Mouse (Mus musculus) granulocyte monocyte progenitor cell, adult 5-6 weeks (primary cell): Measurements from ENCODE around the gene Clip2. TPM values are rescaled to one million over a fixed set of nuclear protein-coding genes. Genes with fewer than 3 reads are reported as not detected.

Experiments
- ATAC-seq: replicated peaks from 2 replicates; pipeline ENCODE4 v1.8.0; 2016; ENCODE audit warnings: mild to moderate bottlenecking, moderate TSS enrichment, inconsistent platforms; ENCODE audit not compliant: poor library complexity, severe bottlenecking
- total RNA-seq, 2 experiments: library from RNA; stranded (forward) in 1 of 2; stranded (reverse) in 1 of 2; fragments of 200-712, 200-1000 nt in 1 of 2; fragments of >200 nt in 1 of 2; fragmentation: Nextera tagmentation in 1 of 2; gene quantifications; 2 replicates each; pipeline ENCODE4 v1.2.3; 2014 to 2017

The Clip2 gene
- total RNA-seq, 2 experiments from 2014 or later = 4.5 to 7.9 TPM

DNA sequence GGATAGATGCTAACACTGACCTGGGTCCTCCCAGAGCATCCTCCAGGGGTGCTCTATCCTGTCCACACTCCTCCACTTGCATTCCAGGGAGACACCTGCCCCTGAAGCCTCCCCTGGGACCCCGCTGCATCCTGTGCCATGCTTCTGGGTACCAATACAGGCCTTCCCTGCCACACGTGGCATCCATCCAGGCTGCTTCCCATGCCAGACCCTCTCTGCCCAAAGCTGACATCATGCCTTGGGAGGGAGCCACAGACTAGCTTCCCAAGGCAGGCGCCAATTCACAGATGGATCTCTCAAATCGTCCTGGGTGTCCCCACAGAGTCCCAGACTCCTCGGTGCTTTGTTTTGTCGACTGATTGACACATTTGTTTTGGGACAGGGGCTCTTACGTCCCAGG lies 21.4 kb downstream of the Clip2 start:
- ATAC-seq = no peak

- ATAC-seq = no peak
Measured at GRCm38 (mm10) chr5:134528488-134528887, 23.7 kb downstream of the Clip2 start.

DNA sequence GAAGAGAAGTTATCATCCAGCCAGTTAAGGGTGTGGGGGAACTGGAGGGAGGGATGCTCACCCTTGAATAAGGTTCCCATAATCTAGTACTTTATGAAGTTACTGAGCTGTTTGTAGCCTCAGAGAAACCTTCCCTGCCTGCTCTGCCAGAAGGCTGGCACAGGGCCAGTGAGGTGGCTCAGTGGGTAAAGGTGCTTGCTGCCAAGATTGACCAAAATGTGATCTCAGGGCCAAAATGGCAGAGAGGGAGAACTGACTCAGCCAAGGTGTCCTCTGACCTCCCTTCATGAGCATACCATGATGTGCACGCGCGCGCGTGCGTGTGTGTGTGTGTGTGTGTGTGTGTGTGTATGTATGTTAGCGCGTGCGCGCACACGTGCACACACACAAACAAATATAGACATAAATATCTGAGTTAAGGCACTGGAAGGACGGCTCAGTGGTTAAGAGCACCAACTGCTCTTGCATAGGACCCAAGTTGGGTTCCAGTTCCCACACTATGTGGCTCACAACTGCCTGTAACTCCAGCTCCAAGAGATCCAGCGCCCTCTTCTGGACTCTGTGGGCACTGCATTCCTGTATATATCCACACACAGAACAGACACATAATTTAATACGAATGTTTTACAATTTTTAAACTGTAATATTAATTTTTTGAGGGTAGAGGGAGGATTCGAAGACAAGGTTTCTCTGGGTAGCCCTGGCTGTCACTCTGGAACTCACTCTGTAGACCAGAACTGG lies 26.1 kb downstream of the Clip2 start:
- no peak for ATAC-seq

DNA sequence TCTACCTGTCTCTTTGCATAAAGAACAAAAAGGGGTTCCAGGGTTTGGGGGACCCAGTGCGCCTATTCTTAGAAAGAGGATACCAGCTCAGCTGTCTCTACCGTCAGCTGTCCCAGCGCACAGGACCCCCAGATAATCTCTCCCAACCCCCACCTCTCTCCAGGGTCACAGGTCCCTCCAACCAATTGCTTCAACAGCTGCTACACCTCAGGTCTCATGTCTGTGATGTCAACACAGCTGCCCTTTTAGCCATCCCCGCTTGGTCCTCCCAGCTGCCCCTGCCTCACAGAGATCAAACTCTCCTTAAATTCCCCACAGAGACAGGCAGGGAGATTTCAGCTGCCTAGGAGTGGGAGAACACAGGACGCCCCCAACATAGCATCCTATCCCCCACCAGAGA lies 28.5 kb downstream of the Clip2 start:
- no peak for ATAC-seq

DNA sequence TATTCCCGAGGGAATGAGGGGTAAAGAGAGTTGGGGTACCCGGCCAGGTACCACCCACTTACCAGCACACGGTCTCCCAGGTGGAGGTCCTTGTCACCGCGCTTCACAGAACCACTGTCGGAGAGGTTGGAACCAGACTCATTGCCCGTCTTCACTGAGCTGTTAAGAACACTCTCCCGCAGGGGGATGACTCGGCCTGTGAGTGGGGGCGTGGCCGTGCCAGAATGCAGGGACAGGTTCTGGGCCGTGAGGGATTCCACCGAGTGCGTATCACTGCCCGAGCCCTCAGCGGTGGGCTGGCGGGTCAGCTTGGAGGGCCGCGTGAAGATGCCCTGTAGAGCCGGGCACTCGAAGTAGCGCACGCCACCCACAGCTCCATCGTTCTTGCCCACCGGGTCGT lies 29.7 kb downstream of the Clip2 start:
- no peak for ATAC-seq

DNA sequence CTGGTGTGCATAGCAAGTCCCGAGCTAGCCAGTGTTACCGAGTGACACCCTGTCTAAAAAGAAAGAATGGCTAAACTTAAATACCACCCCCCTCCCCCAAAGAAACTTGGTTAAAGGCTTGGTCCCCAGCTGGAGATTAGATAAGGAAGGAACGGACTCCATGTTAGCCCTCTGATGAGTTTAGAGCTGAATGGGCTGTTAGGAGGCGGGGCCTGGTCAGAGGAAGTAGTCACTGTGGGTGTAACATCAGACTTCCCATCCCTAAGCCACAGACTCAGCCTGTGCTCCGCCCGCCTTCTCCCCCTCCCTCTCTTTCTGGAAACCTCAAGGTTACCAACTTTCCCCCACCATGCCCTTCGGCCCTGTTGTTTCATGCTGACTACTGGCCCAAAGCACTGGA lies 30.4 kb downstream of the Clip2 start:
- ATAC-seq = peak; percentile 98

DNA sequence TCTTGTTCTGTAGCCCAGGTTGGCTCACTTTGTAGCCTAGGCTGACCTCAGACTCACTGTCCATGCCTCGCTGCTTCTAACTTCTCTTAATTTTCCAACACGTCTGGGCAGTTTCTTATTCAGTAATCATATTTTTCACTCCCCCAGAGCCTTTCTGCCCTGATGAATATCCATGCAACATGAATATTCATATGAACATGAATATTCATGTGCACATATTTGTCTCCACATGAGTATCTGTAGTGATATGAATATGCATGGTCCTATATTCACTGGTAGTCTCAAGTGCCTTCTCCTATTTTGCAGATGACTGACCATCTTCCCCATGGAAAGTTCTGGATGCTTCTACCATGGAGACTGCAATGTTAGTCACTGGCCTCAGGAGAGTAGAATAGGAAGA lies 31.1 kb downstream of the Clip2 start:
- no peak for ATAC-seq

GRCm38 (mm10) chr5:134520120-134520519 lies 32.1 kb downstream of the Clip2 start:
- peak; percentile 26; the same call in 1 of the 2 replicates for ATAC-seq

DNA sequence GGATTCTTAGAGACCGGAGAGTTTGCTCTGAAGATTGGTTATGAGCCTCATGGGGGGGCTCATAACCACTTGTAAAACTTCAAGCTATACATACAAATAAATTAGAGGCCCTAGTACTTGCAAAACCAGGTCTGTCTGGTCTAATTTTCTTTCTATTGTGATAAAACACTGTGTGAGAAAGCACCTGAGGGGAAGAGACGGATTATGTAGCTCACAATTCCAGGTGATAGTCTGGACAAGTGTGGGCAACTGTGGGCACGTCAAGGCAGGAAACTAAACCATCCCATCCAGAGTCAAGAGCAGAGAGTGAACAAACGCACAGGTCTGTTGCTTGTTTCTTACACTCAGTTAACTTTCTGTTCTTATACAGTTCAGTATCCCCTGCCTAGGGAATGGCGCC lies 32.8 kb downstream of the Clip2 start:
- ATAC-seq = no peak

DNA sequence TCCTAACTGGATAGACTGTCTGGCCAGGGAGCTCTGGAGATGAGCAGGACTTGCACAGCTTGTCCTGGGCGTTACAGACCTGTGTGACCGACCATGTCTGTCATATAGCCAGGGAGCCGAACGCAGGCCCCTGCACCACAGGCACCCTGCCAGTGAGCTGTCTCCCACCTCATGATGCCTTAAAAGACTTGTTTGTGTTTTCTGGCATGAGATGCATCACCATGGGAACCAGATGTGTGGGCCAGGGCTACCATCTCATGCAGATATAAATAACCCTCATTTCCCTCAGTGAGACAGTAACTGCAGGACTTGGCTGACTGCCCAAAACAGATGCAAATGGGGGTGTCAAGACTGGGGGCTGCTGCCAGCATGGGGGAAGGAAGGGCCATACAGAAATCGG lies 40.1 kb downstream of the Clip2 start:
- ATAC-seq = no peak

GRCm38 (mm10) chr5:134510266-134510665 lies 42.0 kb downstream of the Clip2 start:
- no peak for ATAC-seq

- ATAC-seq = peak; percentile 76
Measured at GRCm38 (mm10) chr5:134508965-134509364, 43.3 kb downstream of the Clip2 start.

- no peak for ATAC-seq
Measured at GRCm38 (mm10) chr5:134507859-134508399, 44.3 kb downstream of the Clip2 start.

GRCm38 (mm10) chr5:134507307-134507706 lies 44.9 kb downstream of the Clip2 start:
- ATAC-seq = peak; percentile 93

- ATAC-seq = no peak
Measured at GRCm38 (mm10) chr5:134505810-134506292, 46.4 kb downstream of the Clip2 start.

- ATAC-seq = no peak
Measured at GRCm38 (mm10) chr5:134502591-134502990, 49.6 kb downstream of the Clip2 start.

DNA sequence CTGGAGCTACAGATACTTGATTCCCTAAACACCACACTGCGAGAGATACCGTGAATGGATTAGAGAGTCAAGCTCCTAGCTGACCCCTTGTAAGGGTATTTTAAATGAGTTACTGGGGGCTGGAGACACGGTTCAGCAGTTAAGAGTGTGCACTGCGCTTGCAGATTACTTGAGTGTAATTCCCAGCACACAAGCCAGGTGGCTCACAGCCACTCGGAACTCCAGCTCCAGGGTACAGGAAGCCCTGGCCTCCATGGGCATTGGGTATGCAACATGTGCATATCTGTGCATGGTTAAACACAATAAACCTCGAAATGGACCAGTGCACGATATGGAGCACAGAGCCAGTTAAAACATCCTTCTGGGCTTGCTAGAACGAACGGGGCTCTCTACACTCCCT lies 50.8 kb downstream of the Clip2 start:
- ATAC-seq = no peak

DNA sequence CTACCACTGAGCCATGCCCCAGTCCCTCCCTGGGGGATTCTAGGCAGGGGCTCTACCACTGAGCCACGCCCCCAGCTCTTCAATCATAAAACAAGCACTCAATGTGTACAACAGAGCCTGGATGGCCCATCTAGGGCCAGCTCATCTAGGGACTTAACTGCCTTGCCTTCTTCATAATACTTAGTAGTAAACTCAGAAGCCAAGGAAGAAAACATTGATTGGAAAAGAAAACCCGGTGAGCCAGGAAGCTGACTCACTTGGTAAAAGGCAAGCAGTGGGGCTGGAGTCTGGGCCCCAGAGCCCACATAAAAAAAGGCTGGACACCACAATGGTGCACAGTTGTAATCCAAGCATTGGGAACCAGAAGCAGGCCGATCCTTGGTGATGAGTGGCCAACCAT lies 51.6 kb downstream of the Clip2 start:
- no peak for ATAC-seq

DNA sequence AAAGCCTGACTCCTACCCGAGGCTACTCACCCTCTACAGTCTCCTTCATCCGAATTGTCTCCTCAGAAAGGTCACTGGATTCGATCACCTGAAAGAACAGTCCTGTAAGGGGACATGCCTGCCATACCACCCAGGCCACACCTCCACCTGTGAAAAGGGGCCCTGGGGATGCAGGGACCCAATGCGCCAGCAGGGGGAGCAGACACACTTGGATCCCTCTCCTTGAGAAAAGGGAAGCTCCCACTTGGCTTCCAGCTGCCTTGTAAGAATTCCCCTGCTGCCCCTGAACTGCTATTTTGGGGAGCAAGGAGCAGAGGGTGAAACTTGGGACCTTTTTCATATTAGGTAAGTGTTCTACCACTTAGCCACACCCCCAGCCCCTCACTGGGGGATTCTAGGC lies 52.2 kb downstream of the Clip2 start:
- peak; percentile 93 for ATAC-seq

DNA sequence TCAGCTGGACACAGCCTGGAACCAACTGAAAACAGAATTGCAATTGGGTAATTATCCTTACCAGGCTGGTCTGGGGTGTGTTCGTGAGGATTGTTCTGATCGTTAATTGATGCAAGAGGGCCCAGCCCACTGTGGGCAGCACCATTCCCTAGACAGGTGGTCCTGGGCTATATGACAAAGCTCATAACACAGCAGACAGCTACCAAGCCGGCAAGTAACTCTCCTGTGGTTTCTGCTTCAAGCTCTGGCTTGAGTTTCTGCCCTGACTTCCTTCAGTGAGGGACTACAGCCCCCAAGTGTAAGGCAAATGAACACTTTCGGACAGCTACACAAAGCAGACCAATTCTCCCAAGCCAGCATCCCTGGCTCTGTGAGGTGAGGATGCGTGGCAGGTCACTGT lies 55.2 kb downstream of the Clip2 start:
- ATAC-seq = no peak

DNA sequence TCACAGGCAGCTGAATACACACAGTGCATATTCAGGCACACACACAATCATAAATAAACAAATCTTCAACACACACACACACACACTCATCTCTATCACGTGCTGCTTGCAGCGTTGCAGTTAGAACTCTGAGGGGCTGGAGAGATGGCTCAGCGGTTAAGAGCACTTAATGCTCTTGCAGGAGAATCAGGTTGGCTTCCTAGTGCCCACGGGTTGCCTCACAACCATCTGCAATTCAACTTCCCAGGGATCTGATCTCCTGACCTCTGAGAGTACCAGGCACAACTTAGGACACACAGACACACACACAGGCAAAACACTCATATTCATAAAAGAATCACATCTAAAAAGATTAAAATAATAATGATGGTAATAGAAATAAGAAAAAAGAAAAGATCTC lies 56.4 kb downstream of the Clip2 start:
- ATAC-seq = no peak

DNA sequence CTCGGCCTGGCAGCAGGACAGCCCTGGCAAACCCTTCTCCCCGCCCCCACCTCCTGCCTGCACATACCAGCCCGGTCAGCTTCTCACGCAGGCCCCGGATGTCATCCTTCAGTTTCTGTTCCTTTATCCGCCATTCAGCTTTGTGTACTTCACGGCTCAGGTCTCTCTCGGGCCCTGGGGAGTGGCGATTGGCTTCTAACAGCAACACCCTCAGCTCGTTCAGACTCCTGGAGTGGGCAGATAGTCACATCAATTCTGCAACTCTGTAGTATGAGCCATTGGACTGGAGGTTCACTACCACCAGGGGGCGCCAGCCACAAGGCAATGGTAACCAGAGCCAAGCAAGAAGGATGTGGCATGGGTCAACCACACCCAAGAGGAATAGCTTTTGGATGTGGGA lies 58.1 kb downstream of the Clip2 start:
- peak; percentile 68 for ATAC-seq
